Mouse (Mus musculus): ENCODE measurements around the gene Espn. TPM values are rescaled to one million over a fixed set of nuclear protein-coding genes. Genes with fewer than 3 reads are reported as not detected.

The Espn gene
- polyA plus RNA-seq (2011; ENCODE audit: insufficient read length, low read depth, missing spikeins): 0.56 and 0.68 TPM in 2 replicates

GRCm38 (mm10) chr4:152151966-152152544, at the start of gene Espn:
TSS of gene Espn (minus strand) at chr4:152152371.
- TF ChIP-seq CTCF (IDR thresholded peaks at IDR 0.05; ENCODE audit: borderline replicate concordance, insufficient read depth, low read length) (no peak), POLR2A (IDR thresholded peaks at IDR 0.05; ENCODE audit: low read depth, low read length) (no peak)
- H3K4me1 ChIP-seq (ENCODE audit: control insufficient read depth, insufficient read depth, low read length): no peaks in the 10 kb centered on the region
- no peak within 1 kb of the TSS for H3K27ac ChIP-seq (ENCODE audit: insufficient read depth, low read length)
- H3K4me3 ChIP-seq (ENCODE audit: insufficient read depth, low read length): peak within 1 kb of the TSS; percentile 18

GRCm38 (mm10) chr4:152201492-152201891, 49.3 kb upstream of the Espn start:
- 0 out of 2 replicates have a peak, but pooled peaks cover 3% of the 10 kb centered on the region for H3K4me1 ChIP-seq (ENCODE audit: control insufficient read depth, insufficient read depth, low read length)
- H3K27ac ChIP-seq (ENCODE audit: insufficient read depth, low read length): no peak overlapping the region
- no peak overlapping the region for H3K4me3 ChIP-seq (ENCODE audit: insufficient read depth, low read length)
- TF ChIP-seq CTCF (IDR thresholded peaks at IDR 0.05; ENCODE audit: borderline replicate concordance, insufficient read depth, low read length): no peak
- TF ChIP-seq POLR2A (IDR thresholded peaks at IDR 0.05; ENCODE audit: low read depth, low read length): no peak

GRCm38 (mm10) chr4:152199617-152200016, 47.4 kb upstream of the Espn start:
- no peak overlapping the region for H3K27ac ChIP-seq (ENCODE audit: insufficient read depth, low read length)
- TF ChIP-seq CTCF (IDR thresholded peaks at IDR 0.05; ENCODE audit: borderline replicate concordance, insufficient read depth, low read length) (no peak), POLR2A (IDR thresholded peaks at IDR 0.05; ENCODE audit: low read depth, low read length) (no peak)
- no peak overlapping the region for H3K4me3 ChIP-seq (ENCODE audit: insufficient read depth, low read length)

GRCm38 (mm10) chr4:152197545-152197944, 45.4 kb upstream of the Espn start:
- TF ChIP-seq CTCF (IDR thresholded peaks at IDR 0.05; ENCODE audit: borderline replicate concordance, insufficient read depth, low read length) (no peak), POLR2A (IDR thresholded peaks at IDR 0.05; ENCODE audit: low read depth, low read length) (no peak)
- Histone ChIP-seq H3K4me3 (ENCODE audit: insufficient read depth, low read length) (no peak overlapping the region), H3K27ac (ENCODE audit: insufficient read depth, low read length) (no peak overlapping the region), H3K4me1 (ENCODE audit: control insufficient read depth, insufficient read depth, low read length) (peaks cover 3% of the 10 kb centered on the region; the same call in 1 of the 2 replicates)

More at GRCm38 (mm10) chr4:152199617-152200016, 47.4 kb upstream of the Espn start:
- no peaks in the 10 kb centered on the region for H3K4me1 ChIP-seq (ENCODE audit: control insufficient read depth, insufficient read depth, low read length)

GRCm38 (mm10) chr4:152196276-152196675, 44.1 kb upstream of the Espn start:
- peaks cover 4% of the 10 kb centered on the region; the same call in 1 of the 2 replicates for H3K4me1 ChIP-seq (ENCODE audit: control insufficient read depth, insufficient read depth, low read length)
- H3K4me3 ChIP-seq (ENCODE audit: insufficient read depth, low read length): no peak overlapping the region
- H3K27ac ChIP-seq (ENCODE audit: insufficient read depth, low read length): no peak overlapping the region
- TF ChIP-seq POLR2A (IDR thresholded peaks at IDR 0.05; ENCODE audit: low read depth, low read length) (no peak), CTCF (IDR thresholded peaks at IDR 0.05; ENCODE audit: borderline replicate concordance, insufficient read depth, low read length) (no peak)

- no peak for TF ChIP-seq CTCF (IDR thresholded peaks at IDR 0.05; ENCODE audit: borderline replicate concordance, insufficient read depth, low read length)
- TF ChIP-seq POLR2A (IDR thresholded peaks at IDR 0.05; ENCODE audit: low read depth, low read length): no peak
- Histone ChIP-seq H3K4me1 (ENCODE audit: control insufficient read depth, insufficient read depth, low read length) (peaks cover 17% of the 10 kb centered on the region), H3K27ac (ENCODE audit: insufficient read depth, low read length) (no peak overlapping the region), H3K4me3 (ENCODE audit: insufficient read depth, low read length) (no peak overlapping the region)
Observed at GRCm38 (mm10) chr4:152194476-152195175, 42.5 kb upstream of the Espn start.

- H3K4me1 ChIP-seq (ENCODE audit: control insufficient read depth, insufficient read depth, low read length): peaks cover 18% of the 10 kb centered on the region
- no peak for TF ChIP-seq POLR2A (IDR thresholded peaks at IDR 0.05; ENCODE audit: low read depth, low read length)
- no peak for TF ChIP-seq CTCF (IDR thresholded peaks at IDR 0.05; ENCODE audit: borderline replicate concordance, insufficient read depth, low read length)
- no peak overlapping the region for H3K27ac ChIP-seq (ENCODE audit: insufficient read depth, low read length)
- H3K4me3 ChIP-seq (ENCODE audit: insufficient read depth, low read length): no peak overlapping the region
Observed at GRCm38 (mm10) chr4:152192569-152192968, 40.4 kb upstream of the Espn start.

- Histone ChIP-seq H3K4me1 (ENCODE audit: control insufficient read depth, insufficient read depth, low read length) (peaks cover 19% of the 10 kb centered on the region), H3K27ac (ENCODE audit: insufficient read depth, low read length) (peak overlapping the region; percentile 15; the same call in 1 of the 2 replicates), H3K4me3 (ENCODE audit: insufficient read depth, low read length) (no peak overlapping the region)
- TF ChIP-seq CTCF (IDR thresholded peaks at IDR 0.05; ENCODE audit: borderline replicate concordance, insufficient read depth, low read length): no peak
- TF ChIP-seq POLR2A (IDR thresholded peaks at IDR 0.05; ENCODE audit: low read depth, low read length): no peak
Observed at GRCm38 (mm10) chr4:152190701-152191100, 38.5 kb upstream of the Espn start.

- H3K27ac ChIP-seq (ENCODE audit: insufficient read depth, low read length): no peak overlapping the region; the same call in 1 of the 2 replicates
- TF ChIP-seq POLR2A (IDR thresholded peaks at IDR 0.05; ENCODE audit: low read depth, low read length) (no peak), CTCF (IDR thresholded peaks at IDR 0.05; ENCODE audit: borderline replicate concordance, insufficient read depth, low read length) (no peak)
- peaks cover 19% of the 10 kb centered on the region for H3K4me1 ChIP-seq (ENCODE audit: control insufficient read depth, insufficient read depth, low read length)
- H3K4me3 ChIP-seq (ENCODE audit: insufficient read depth, low read length): no peak overlapping the region
Observed at GRCm38 (mm10) chr4:152190096-152190653, 38.0 kb upstream of the Espn start.

- Histone ChIP-seq H3K4me1 (ENCODE audit: control insufficient read depth, insufficient read depth, low read length) (peaks cover 19% of the 10 kb centered on the region), H3K4me3 (ENCODE audit: insufficient read depth, low read length) (no peak overlapping the region), H3K27ac (ENCODE audit: insufficient read depth, low read length) (no peak overlapping the region)
- TF ChIP-seq CTCF (IDR thresholded peaks at IDR 0.05; ENCODE audit: borderline replicate concordance, insufficient read depth, low read length): no peak
- no peak for TF ChIP-seq POLR2A (IDR thresholded peaks at IDR 0.05; ENCODE audit: low read depth, low read length)
Observed at GRCm38 (mm10) chr4:152189691-152190090, 37.5 kb upstream of the Espn start.

All from embryonic fibroblast, embryonic 13.5 days (primary cell).